Mouse (Mus musculus): ENCODE measurements around the gene Vps8.

Gene Vps8

DNA sequence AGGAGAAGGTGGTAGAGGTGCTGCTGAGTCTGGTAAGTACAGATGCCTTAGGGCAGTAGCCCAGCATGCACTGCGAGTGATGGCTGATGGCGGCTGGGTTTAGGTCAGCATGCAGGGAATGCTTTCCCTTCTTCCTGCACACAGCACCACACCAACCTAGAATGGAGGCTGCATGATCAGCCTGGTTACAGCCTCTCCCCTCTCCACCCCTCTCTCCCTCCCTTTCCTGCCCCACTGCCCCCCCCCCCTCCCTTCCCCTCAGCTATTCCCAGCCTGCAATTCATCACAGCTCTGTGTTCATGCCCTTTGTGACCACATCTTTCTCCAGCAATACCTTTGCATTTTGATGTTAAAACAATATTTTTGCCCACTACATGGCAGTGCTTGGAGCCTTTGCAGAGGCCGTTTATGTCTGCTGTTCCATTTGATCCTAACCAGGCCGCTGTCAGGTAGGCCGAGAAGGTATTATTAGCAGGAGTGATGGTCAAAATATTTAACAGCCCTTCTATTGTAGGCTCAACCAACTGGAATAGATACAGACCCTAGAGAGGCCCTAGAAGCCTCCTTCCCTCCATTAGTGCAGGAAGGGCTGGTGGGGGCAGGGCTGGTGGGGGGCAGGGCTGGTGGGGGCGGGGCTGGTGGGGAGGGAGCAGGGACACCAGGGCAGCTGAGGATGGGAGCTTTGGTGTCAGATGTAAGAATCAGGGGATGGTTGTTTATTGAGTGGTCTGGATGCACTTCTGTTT, 17.5 kb upstream of the Vps8 start:
- no peak for DNase-seq

GRCm38 (mm10) chr16:21406136-21406535, 16.8 kb upstream of the Vps8 start:
- DNase-seq, result no peak

DNA sequence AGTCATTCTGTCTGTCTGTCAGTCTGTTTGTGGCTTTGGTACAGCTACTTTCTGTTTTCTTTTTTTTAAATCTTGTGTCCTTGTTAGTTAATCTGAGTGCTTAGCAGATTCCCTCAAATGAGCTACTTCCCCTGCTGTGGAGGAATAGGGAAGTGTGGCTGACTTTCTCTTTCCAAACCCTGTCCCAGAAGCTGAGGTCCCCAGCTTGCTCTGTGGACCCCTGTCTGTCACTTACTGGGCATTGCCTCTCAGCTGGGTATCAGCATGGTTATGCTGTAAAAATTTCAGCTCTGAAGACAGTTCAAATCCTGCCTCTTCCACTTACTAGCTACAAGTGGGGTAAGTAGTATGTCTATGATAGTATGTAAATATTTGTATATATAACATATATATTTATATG, 11.1 kb upstream of the Vps8 start:
- DNase-seq, result no peak

DNA sequence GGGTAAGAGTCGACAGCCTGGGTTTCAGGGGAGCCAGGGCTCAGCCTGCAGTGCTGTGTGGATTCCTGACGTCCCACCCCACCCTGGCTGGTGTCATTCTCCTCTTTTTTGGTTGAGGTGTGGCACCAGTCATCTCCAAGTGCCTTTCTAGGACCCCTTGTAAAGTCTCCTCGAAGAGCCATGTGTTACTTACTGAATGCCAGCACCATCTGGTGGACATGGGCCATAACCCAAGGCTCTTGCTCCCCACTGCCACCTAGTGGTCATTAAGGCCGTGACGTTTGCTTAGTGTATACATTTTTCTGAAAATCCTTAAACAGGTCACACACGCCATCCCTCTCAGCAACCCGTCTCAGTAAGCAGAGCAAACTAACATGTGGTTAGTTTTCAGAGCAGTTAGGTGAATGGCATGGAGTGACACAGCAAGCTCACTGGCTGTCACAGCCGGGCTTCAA, 10.3 kb upstream of the Vps8 start:
- DNase-seq, result peak; percentile 38 to 70

DNA sequence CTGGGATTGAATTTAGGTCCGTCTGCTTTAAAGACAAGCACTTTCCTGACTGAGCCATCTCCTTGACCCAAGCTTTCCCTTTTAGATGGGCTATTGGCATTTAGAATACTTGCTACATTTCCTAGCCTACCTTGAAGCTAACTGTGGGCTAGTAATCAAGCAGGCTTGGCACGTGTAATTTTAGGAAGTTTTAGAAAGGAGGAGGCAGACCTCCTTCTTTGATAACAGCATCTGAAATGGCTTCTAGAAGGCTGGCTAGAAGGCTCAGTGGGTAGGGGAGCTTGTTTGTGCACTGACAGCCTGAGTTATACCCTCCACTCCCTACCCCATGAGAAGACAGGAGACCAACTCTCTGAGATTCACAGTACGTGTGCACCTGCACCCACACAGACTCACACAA, 9.1 kb upstream of the Vps8 start:
- no peak for DNase-seq

- DNase-seq, result no peak
These were observed 7.8 kb upstream of the Vps8 start for GRCm38 (mm10) chr16:21415128-21415527.

DNA sequence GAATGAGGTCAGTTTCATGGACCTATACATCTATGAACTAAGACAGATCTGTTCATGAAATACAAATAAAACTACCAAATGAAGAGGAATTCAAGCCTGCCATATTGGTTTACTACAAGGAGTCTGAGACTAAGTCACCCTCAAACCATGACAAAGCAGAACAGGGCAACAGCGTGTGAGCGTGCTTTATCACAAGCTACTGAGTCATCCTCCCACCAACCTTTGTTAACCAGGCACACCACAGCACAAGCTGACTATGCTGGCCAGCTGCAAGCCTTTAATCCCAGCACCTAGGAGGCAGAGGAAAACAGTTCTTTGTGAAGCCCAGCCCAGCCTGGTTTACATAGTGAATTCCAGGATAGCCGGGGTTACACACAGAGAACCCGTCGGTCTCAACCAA, 4.9 kb upstream of the Vps8 start:
- no peak for DNase-seq

DNA sequence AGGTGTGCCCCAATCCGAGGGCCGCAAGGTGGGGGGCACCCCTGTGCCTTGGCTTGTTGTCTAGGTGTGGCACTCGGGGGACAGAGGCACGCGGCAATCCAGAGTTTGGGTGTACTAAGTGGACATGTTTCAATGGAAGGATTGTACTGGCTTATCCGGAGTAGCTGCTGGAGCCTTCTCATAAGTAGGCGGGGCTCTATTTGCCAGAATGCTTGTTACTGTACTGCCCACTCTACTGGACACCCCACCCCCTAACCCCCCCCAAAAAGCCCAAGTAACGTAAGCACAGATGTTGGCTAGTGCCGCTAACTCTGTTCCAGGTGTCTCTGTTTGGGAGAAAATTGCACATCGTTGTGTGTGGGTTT, 610 bp downstream of the Vps8 start:
- no peak for DNase-seq

- DNase-seq, result no peak
These were observed 5.2 kb downstream of the Vps8 start for GRCm38 (mm10) chr16:21428131-21428530.

- no peak for DNase-seq
These were observed 7.6 kb downstream of the Vps8 start for GRCm38 (mm10) chr16:21430377-21431060.

DNA sequence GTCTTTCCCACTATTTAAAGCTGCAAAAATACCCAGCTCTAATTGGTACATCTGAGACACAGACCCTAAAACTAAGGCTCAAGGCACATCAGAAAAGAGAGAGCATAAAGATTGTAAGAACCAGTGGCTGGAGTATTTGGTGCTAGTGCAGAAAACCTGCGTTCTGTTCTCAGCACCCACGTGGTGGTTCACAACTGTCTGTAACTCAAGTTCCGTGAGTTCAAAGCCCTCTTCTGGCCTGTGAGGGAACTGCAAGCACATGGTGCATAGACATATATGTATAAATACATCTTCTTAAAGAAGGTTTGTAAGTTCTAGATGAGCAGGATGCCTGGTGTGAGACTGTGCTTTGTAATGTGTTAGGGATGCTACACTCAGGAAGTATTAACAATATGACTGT, 8.7 kb downstream of the Vps8 start:
- no peak for DNase-seq

GRCm38 (mm10) chr16:21433543-21433942, 10.6 kb downstream of the Vps8 start:
- no peak for DNase-seq

DNA sequence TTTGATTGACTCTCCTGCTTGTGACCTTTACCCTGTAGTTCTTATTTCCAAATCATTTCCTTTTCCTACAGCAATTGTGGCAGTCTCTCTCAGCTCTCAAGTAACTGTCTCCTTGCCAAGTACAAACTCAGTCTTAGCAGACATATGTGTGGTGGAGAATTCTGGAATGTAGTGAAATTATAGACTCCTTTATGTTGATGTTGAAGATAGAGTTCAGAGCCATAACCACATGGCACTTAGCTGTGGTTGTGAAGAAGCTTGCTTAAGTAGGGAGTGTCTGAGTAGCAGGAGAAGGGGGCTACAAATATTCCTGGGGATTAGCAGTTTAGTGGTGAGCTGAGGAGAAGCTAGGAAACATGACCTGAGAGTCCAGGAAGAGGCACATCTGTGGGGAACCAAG, 18.1 kb downstream of the Vps8 start:
- DNase-seq, result no peak

DNA sequence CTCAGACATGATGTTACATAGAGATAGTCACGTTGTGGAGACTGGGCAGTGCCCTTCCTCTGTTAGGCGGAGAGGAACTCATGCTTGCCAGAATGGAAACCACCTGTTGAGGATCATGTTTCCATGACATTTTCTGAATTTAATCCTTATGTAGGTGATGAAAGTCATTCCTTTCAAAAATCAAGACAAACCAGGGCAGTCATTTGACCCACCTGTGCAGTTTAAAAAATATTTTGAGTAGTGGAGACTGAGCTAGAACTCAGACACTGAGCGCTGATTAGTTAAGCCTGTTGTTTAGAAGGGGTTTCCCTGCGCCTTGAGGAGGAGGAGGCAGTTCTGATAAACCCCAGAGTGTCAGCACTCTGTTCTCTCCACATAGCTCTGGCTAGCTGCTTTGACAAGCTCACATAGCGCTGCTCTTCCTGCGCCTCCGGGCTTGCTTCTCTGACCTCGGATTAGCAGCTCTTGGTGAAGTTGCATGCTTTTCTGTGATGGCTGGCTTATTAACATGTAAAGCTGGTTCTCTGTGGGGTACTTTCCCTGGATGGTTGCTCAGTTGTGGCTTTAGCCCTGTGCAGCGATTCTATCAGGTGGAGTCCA, 22.2 kb downstream of the Vps8 start:
- DNase-seq, result no peak

DNA sequence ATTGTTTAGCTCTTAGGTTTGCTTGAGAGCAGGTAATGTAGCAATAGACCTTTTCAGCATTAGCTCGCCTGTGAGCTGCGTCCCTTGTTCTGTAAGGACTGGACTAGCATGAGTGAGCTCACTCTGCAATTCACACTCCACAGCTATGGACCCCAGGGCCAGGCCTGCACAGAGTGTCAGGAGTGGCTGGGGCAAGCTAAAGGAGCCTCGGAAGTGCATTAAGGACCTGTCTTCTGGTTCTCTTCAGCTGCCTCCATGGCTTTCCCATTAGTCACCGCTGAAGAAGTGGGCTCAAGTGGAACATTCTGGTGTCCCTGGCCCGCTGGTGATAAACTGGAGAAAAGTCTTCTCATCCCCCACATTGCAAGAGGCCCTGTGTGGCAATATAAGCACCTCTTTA, 24.5 kb downstream of the Vps8 start:
- no peak for DNase-seq

GRCm38 (mm10) chr16:21448464-21448863, 25.5 kb downstream of the Vps8 start:
- DNase-seq, result no peak

DNA sequence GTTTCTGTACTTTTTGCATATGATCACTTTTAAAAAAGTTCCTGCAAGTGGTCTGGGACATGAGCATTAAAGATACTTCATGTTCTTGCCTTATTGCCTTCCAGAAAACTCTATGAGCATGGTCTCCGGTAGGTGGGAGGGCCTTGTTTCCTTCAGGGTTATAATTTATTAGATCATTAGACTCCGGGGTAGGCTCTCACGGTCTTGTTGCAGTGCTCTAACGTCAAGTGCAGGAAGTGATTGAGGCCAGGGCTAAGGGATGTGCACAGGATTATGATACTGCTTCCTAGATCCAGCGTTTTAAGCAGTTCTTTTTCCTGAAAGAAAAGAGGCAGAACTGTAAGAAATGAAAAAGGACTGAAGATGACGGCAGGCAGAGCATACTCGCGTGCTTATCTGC, 27.0 kb downstream of the Vps8 start:
- DNase-seq, result no peak

DNA sequence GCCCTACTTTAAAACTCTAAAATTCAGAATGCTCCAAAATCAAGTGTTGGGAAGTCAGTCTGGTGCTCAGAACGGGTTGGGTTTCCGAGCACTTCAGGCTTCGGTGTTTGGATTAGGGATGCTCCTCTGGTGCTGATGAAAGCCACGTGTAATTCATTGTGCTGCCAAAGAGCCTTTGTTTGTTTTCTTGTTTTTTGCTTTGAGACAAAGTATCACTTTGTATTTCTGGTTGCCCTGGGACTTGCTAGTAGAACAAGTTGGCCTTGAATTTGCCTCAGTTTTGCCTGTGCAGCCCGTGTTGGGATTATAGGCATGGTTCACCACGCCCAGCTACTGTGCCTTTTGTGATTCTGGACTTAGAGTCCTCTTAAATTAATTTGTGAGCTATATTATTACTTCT, 29.7 kb downstream of the Vps8 start:
- DNase-seq, result no peak

DNA sequence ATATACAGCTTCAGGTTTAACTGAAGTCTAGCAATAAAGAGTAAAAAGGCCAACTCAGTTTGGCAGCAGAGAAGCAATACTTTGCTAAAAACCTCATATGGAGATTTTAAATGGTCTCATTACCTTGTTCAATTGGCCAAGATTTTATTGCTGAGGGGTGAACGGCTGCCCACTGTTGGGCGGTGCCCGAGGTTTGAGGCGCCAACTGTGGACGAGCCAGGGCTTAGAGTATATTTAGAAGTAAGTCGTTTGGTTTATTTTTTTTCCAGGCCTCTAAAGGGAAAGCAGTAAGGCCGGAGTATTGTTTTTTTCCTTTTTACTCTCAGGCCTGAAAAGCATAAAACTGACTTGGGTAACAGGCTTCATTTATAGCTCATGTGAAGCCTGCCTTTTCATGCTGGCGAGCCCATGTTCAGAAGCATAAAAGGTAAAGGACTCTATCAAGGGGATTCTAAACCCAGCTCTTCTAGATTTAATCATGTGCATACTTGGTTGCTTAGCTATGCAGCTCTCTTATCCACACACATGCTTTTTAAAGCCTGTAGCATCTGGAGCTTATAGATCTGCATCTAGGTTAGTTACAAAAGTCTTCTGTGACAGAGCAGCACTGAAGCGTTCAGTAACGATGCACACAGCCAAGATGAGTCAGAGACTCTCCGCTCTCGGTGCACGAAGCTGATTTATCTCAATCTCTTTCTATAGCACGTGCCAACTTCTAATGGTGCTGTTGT, 34.9 kb downstream of the Vps8 start:
- DNase-seq, result no peak

- no peak for DNase-seq
These were observed 43.0 kb downstream of the Vps8 start for GRCm38 (mm10) chr16:21465868-21466267.

GRCm38 (mm10) chr16:21470416-21470815, 47.5 kb downstream of the Vps8 start:
- no peak for DNase-seq

GRCm38 (mm10) chr16:21477074-21477473, 54.2 kb downstream of the Vps8 start:
- no peak for DNase-seq

- DNase-seq, result no peak
These were observed 55.5 kb downstream of the Vps8 start for GRCm38 (mm10) chr16:21478376-21478775.

DNA sequence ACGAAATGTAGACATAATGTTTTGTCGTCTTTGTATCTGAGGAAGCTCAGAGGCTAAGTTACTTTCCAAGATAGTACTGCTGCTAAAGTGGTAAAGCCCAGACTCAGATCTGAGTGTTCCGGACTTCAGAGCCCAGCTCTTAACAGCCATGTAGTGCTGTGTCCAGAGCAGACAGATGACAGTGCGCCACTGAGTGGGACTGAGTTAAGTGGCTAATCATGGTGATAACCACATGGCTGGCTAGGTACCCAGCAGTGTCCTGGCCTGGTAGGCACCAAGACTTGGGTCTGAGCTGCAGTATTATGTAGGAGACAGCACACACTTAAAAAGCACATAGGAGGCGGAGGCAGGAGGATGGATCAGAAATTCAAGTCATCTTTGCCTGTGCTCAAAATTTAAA, 60.9 kb downstream of the Vps8 start:
- no peak for DNase-seq
